Mouse (Mus musculus): ENCODE results near the gene Ptprn2. TPM values are rescaled to one million over a fixed set of nuclear protein-coding genes. Genes with fewer than 3 reads are reported as not detected.

The Ptprn2 gene
- polyA plus RNA-seq, 1 experiment from 2014 or later, result 3.5 TPM

- no peak overlapping the region for H3K4me2 ChIP-seq (ENCODE audit: low read depth, low read length)
- 75% methylated on average over 1 of the region's 1 CpGs for WGBS
- H3K27ac ChIP-seq (ENCODE audit: low read length), result no peak overlapping the region
- H3K27me3 ChIP-seq (ENCODE audit: control insufficient read depth, insufficient read depth, low read length), result no peaks in the 10 kb centered on the region
- H3K4me3 ChIP-seq (replicated peaks; ENCODE audit: low read length), result no peak overlapping the region
- no peak overlapping the region for H3K9ac ChIP-seq (ENCODE audit: low read length)
- no peaks in the 10 kb centered on the region for H3K4me1 ChIP-seq (ENCODE audit: control insufficient read depth, insufficient read depth, low read length)
- no peak for ATAC-seq (ENCODE audit: insufficient read depth, low FRiP score)
- no peaks in the 10 kb centered on the region for H3K36me3 ChIP-seq (ENCODE audit: control insufficient read depth, insufficient read depth, low read length)
- H3K9me3 ChIP-seq (replicated peaks; ENCODE audit: control insufficient read depth, low read length), result no peaks in the 10 kb centered on the region
These were observed 267.3 kb downstream of the Ptprn2 start for GRCm38 (mm10) chr12:116752784-116753183.

- no peaks in the 10 kb centered on the region for H3K9me3 ChIP-seq (replicated peaks; ENCODE audit: control insufficient read depth, low read length)
- no peaks in the 10 kb centered on the region for H3K36me3 ChIP-seq (ENCODE audit: control insufficient read depth, insufficient read depth, low read length)
- no peaks in the 10 kb centered on the region for H3K27me3 ChIP-seq (ENCODE audit: control insufficient read depth, insufficient read depth, low read length)
- no peak overlapping the region for H3K27ac ChIP-seq (ENCODE audit: low read length)
- H3K4me2 ChIP-seq (ENCODE audit: low read depth, low read length), result no peak overlapping the region
- no peak overlapping the region for H3K9ac ChIP-seq (ENCODE audit: low read length)
- ATAC-seq (ENCODE audit: insufficient read depth, low FRiP score), result no peak
- no peaks in the 10 kb centered on the region for H3K4me1 ChIP-seq (ENCODE audit: control insufficient read depth, insufficient read depth, low read length)
- no peak overlapping the region for H3K4me3 ChIP-seq (replicated peaks; ENCODE audit: low read length)
These were observed 278.4 kb downstream of the Ptprn2 start for GRCm38 (mm10) chr12:116763961-116764360.

- Histone ChIP-seq H3K4me1 (ENCODE audit: control insufficient read depth, insufficient read depth, low read length) (no peaks in the 10 kb centered on the region), H3K27me3 (ENCODE audit: control insufficient read depth, insufficient read depth, low read length) (no peaks in the 10 kb centered on the region), H3K4me3 (replicated peaks; ENCODE audit: low read length) (no peak overlapping the region), H3K27ac (ENCODE audit: low read length) (no peak overlapping the region), H3K9me3 (replicated peaks; ENCODE audit: control insufficient read depth, low read length) (no peaks in the 10 kb centered on the region), H3K36me3 (ENCODE audit: control insufficient read depth, insufficient read depth, low read length) (no peaks in the 10 kb centered on the region), H3K9ac (ENCODE audit: low read length) (no peak overlapping the region), H3K4me2 (ENCODE audit: low read depth, low read length) (no peak overlapping the region)
- WGBS, result 67% methylated on average over 6 of the region's 6 CpGs
- ATAC-seq (ENCODE audit: insufficient read depth, low FRiP score), result no peak
These were observed 285.4 kb downstream of the Ptprn2 start for GRCm38 (mm10) chr12:116770911-116771310.

GRCm38 (mm10) chr12:116771493-116771892, 286.0 kb downstream of the Ptprn2 start:
- no peaks in the 10 kb centered on the region for H3K36me3 ChIP-seq (ENCODE audit: control insufficient read depth, insufficient read depth, low read length)
- no peaks in the 10 kb centered on the region for H3K9me3 ChIP-seq (replicated peaks; ENCODE audit: control insufficient read depth, low read length)
- 45% methylated on average over 4 of the region's 4 CpGs for WGBS
- H3K27me3 ChIP-seq (ENCODE audit: control insufficient read depth, insufficient read depth, low read length), result no peaks in the 10 kb centered on the region
- no peak overlapping the region for H3K4me2 ChIP-seq (ENCODE audit: low read depth, low read length)
- H3K9ac ChIP-seq (ENCODE audit: low read length), result no peak overlapping the region
- no peak overlapping the region for H3K27ac ChIP-seq (ENCODE audit: low read length)
- no peak overlapping the region for H3K4me3 ChIP-seq (replicated peaks; ENCODE audit: low read length)
- no peak for ATAC-seq (ENCODE audit: insufficient read depth, low FRiP score)
- no peaks in the 10 kb centered on the region for H3K4me1 ChIP-seq (ENCODE audit: control insufficient read depth, insufficient read depth, low read length)

GRCm38 (mm10) chr12:116772081-116772566, 286.6 kb downstream of the Ptprn2 start:
- H3K36me3 ChIP-seq (ENCODE audit: control insufficient read depth, insufficient read depth, low read length), result no peaks in the 10 kb centered on the region
- H3K27ac ChIP-seq (ENCODE audit: low read length), result 0 out of 2 replicates have a peak overlapping the region, but pooled peaks have one; percentile 8
- no peaks in the 10 kb centered on the region for H3K9me3 ChIP-seq (replicated peaks; ENCODE audit: control insufficient read depth, low read length)
- peak; percentile 85 for ATAC-seq (ENCODE audit: insufficient read depth, low FRiP score)
- H3K4me3 ChIP-seq (replicated peaks; ENCODE audit: low read length), result no peak overlapping the region
- H3K4me1 ChIP-seq (ENCODE audit: control insufficient read depth, insufficient read depth, low read length), result no peaks in the 10 kb centered on the region
- WGBS, result 35% methylated on average over 7 of the region's 7 CpGs
- H3K4me2 ChIP-seq (ENCODE audit: low read depth, low read length), result no peak overlapping the region
- H3K27me3 ChIP-seq (ENCODE audit: control insufficient read depth, insufficient read depth, low read length), result no peaks in the 10 kb centered on the region
- no peak overlapping the region for H3K9ac ChIP-seq (ENCODE audit: low read length)

- H3K9ac ChIP-seq (ENCODE audit: low read length), result no peak overlapping the region
- no peak for ATAC-seq (ENCODE audit: insufficient read depth, low FRiP score)
- 77% methylated on average over 3 of the region's 3 CpGs for WGBS
- H3K36me3 ChIP-seq (ENCODE audit: control insufficient read depth, insufficient read depth, low read length), result no peaks in the 10 kb centered on the region
- H3K4me3 ChIP-seq (replicated peaks; ENCODE audit: low read length), result no peak overlapping the region
- no peak overlapping the region for H3K27ac ChIP-seq (ENCODE audit: low read length)
- no peaks in the 10 kb centered on the region for H3K27me3 ChIP-seq (ENCODE audit: control insufficient read depth, insufficient read depth, low read length)
- no peaks in the 10 kb centered on the region for H3K4me1 ChIP-seq (ENCODE audit: control insufficient read depth, insufficient read depth, low read length)
- H3K9me3 ChIP-seq (replicated peaks; ENCODE audit: control insufficient read depth, low read length), result no peaks in the 10 kb centered on the region
- no peak overlapping the region for H3K4me2 ChIP-seq (ENCODE audit: low read depth, low read length)
These were observed 287.8 kb downstream of the Ptprn2 start for GRCm38 (mm10) chr12:116773344-116773743.

GRCm38 (mm10) chr12:116776447-116776846, 290.9 kb downstream of the Ptprn2 start:
- H3K27me3 ChIP-seq (ENCODE audit: control insufficient read depth, insufficient read depth, low read length), result no peaks in the 10 kb centered on the region
- no peaks in the 10 kb centered on the region for H3K4me1 ChIP-seq (ENCODE audit: control insufficient read depth, insufficient read depth, low read length)
- ATAC-seq (ENCODE audit: insufficient read depth, low FRiP score), result no peak
- WGBS, result 85% methylated on average over 8 of the region's 8 CpGs
- no peak overlapping the region for H3K27ac ChIP-seq (ENCODE audit: low read length)
- no peak overlapping the region for H3K9ac ChIP-seq (ENCODE audit: low read length)
- H3K9me3 ChIP-seq (replicated peaks; ENCODE audit: control insufficient read depth, low read length), result no peaks in the 10 kb centered on the region
- no peak overlapping the region for H3K4me3 ChIP-seq (replicated peaks; ENCODE audit: low read length)
- no peak overlapping the region for H3K4me2 ChIP-seq (ENCODE audit: low read depth, low read length)
- no peaks in the 10 kb centered on the region for H3K36me3 ChIP-seq (ENCODE audit: control insufficient read depth, insufficient read depth, low read length)

GRCm38 (mm10) chr12:116778095-116779090, 292.9 kb downstream of the Ptprn2 start:
- H3K4me3 ChIP-seq (replicated peaks; ENCODE audit: low read length), result no peak overlapping the region
- H3K9ac ChIP-seq (ENCODE audit: low read length), result no peak overlapping the region
- no peak overlapping the region for H3K4me2 ChIP-seq (ENCODE audit: low read depth, low read length)
- no peaks in the 10 kb centered on the region for H3K36me3 ChIP-seq (ENCODE audit: control insufficient read depth, insufficient read depth, low read length)
- no peak overlapping the region for H3K27ac ChIP-seq (ENCODE audit: low read length)
- no peak for ATAC-seq (ENCODE audit: insufficient read depth, low FRiP score)
- no peaks in the 10 kb centered on the region for H3K27me3 ChIP-seq (ENCODE audit: control insufficient read depth, insufficient read depth, low read length)
- no peaks in the 10 kb centered on the region for H3K9me3 ChIP-seq (replicated peaks; ENCODE audit: control insufficient read depth, low read length)
- H3K4me1 ChIP-seq (ENCODE audit: control insufficient read depth, insufficient read depth, low read length), result no peaks in the 10 kb centered on the region
- WGBS, result 71% methylated on average over 4 of the region's 4 CpGs

GRCm38 (mm10) chr12:116780419-116780818, 294.9 kb downstream of the Ptprn2 start:
- Histone ChIP-seq H3K9ac (ENCODE audit: low read length) (no peak overlapping the region), H3K4me2 (ENCODE audit: low read depth, low read length) (no peak overlapping the region), H3K36me3 (ENCODE audit: control insufficient read depth, insufficient read depth, low read length) (no peaks in the 10 kb centered on the region), H3K27ac (ENCODE audit: low read length) (no peak overlapping the region), H3K4me3 (replicated peaks; ENCODE audit: low read length) (no peak overlapping the region), H3K4me1 (ENCODE audit: control insufficient read depth, insufficient read depth, low read length) (no peaks in the 10 kb centered on the region), H3K27me3 (ENCODE audit: control insufficient read depth, insufficient read depth, low read length) (no peaks in the 10 kb centered on the region), H3K9me3 (replicated peaks; ENCODE audit: control insufficient read depth, low read length) (no peaks in the 10 kb centered on the region)
- no peak for ATAC-seq (ENCODE audit: insufficient read depth, low FRiP score)
- WGBS, result 81% methylated on average over 1 of the region's 1 CpGs
